Mouse (Mus musculus) CH12.LX (cell line): ENCODE measurements around the gene Pllp.

Experiments used
- CHD2 ChIP-seq: IDR thresholded peaks from 2 replicates; pipeline ENCODE4 v1.6.1; 2011; ENCODE audit warnings: low read length, improper control_type of control experiment
- CTCF ChIP-seq, 2 experiments: IDR thresholded peaks in 1 of 2; conservative IDR thresholded peaks in 1 of 2; 2 replicates each; pipeline ENCODE4 v1.5.1; 2011 to 2012; ENCODE audit warnings: low read depth in 2 of 2, low read length in 2 of 2, improper control_type of control experiment in 1 of 2, inconsistent platforms in 1 of 2, mild to moderate bottlenecking in 1 of 2, moderate library complexity in 1 of 2
- MAZ ChIP-seq: IDR thresholded peaks from 2 replicates; pipeline ENCODE4 v1.6.1; 2012; ENCODE audit warnings: low read depth, mild to moderate bottlenecking, inconsistent platforms, low read length, improper control_type of control experiment, moderate library complexity
- MXI1 ChIP-seq: IDR thresholded peaks from 2 replicates; pipeline ENCODE4 v1.6.1; 2011; ENCODE audit warnings: mild to moderate bottlenecking, low read depth, low read length, improper control_type of control experiment
- POLR2A ChIP-seq: IDR thresholded peaks from 2 replicates; pipeline ENCODE4 v1.6.1; 2011; ENCODE audit warnings: low read depth, mild to moderate bottlenecking, improper control_type of control experiment, low read length
- USF1 ChIP-seq: IDR thresholded peaks from 2 replicates; pipeline ENCODE4 v1.6.1; 2014; ENCODE audit warnings: low read depth, mild to moderate bottlenecking, inconsistent platforms, low read length, improper control_type of control experiment
- ZC3H11A ChIP-seq: IDR thresholded peaks from 2 replicates; pipeline ENCODE4 v1.6.1; 2012; ENCODE audit warnings: low read depth, mild to moderate bottlenecking, inconsistent platforms, low read length, improper control_type of control experiment

GRCm38 (mm10) chr8:94658031-94658430, 38.0 kb downstream of the Pllp start:
- no peak for TF ChIP-seq POLR2A
- TF ChIP-seq CTCF (conservative IDR thresholded peaks at IDR 0.05 in 1 of 2, IDR thresholded peaks at IDR 0.05 in 1 of 2; ENCODE audit: low read depth in 2 of 2, low read length in 2 of 2) = peak in 1 of 2 experiments; percentile 52; a peak in 3 of 4 replicates
- no peak for TF ChIP-seq USF1
- no peak for TF ChIP-seq MXI1
- TF ChIP-seq CHD2 = no peak
- no peak for TF ChIP-seq ZC3H11A
- no peak for TF ChIP-seq MAZ
